Mouse (Mus musculus) adrenal gland, postnatal 10 days (tissue): Measurements from ENCODE around the gene Olfr943. TPM values are rescaled to one million over a fixed set of nuclear protein-coding genes. Genes with fewer than 3 reads are reported as not detected.

Experiments used
- DNase-seq: peaks from one replicate; pipeline ENCODE4 v3.0.0; 2021; ENCODE audit warnings: mixed read lengths
- long read RNA-seq, 2 experiments: library from polyadenylated mRNA; stranded (forward); transcript quantifications; one replicate each; pipeline ENCODE4 v2.0.0; 2021
- total RNA-seq, 2 experiments: library from RNA; stranded (reverse); gene quantifications; 2 replicates each; pipeline ENCODE4 v1.2.3; 2021

Olfr943 gene
- total RNA-seq = not detected
- long read RNA-seq, experiment 1, partial matches to known transcripts = 0 of 1 reads
- long read RNA-seq, experiment 1, other reads (novel, unspliced or antisense) = 1 of 1 reads
- long read RNA-seq, experiment 2 = 0 reads

- DNase-seq = no peak
These were observed at the start of gene Olfr943 for GRCm38 (mm10) chr9:39166004-39166403. TSS of gene Olfr943 (plus strand) at chr9:39166304.

DNA sequence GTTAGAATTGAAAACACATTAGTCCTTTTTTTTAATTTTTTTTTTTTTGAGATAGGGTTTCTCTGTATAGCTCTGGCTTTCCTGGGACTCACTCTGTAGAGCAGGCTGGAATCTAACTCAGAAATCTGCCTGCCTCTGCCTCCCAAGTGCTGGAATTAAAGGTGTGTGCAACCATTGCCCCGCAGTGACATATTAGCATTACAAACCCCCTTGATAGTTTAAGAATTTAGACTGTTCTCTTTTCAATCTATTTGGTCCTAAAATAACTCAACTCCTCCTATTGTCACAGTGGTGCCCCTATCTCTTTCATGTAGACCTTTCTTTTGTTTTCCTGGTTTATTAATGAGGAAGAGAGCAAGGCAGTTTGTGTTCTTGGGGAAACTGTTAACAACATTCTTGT lies 38.8 kb upstream of the Olfr943 start:
- DNase-seq = no peak

DNA sequence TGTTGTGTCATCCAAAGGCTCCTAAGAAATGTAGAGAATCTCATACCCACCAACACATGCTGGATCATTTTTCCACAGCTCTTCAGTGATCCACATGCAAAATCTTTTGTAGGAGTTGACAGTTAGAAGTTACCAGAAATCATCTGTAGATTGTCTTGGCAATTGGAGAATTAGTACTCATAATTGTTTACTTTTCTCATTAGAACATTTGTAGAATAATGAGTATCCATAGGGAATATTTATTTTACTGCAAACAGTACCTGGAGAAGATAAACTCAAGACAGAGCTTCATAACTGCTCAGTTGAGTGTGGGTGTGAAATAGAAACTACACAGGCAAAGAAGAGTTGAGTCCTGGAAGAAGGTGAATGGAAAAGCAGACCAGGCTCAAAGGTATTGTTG lies 38.3 kb upstream of the Olfr943 start, which contains the start of gene Olfr27:
Gene Olfr27, plus strand, starts transcription at position 301 of the 400 bp plus-strand sequence.
- no peak for DNase-seq

- DNase-seq = no peak
These were observed 13.7 kb upstream of the Olfr943 start for GRCm38 (mm10) chr9:39152401-39152800.

GRCm38 (mm10) chr9:39201620-39202019 lies 35.5 kb downstream of the Olfr943 start, which contains the start of gene Olfr944:
TSS of gene Olfr944 (plus strand) at chr9:39201920.
- no peak for DNase-seq

Other genes starting within 250 kb of the Olfr943 start
- gene Olfr930, start 236.5 kb upstream of the Olfr943 start, total RNA-seq = not detected
- gene Olfr933, start 194.0 kb upstream of the Olfr943 start, total RNA-seq = under 1 TPM in 1 of 2 experiments, not detected in 1; 0.09 TPM
- gene Olfr934, start 178.0 kb upstream of the Olfr943 start, total RNA-seq = not detected
- not detected for gene Olfr935, start 166.6 kb upstream of the Olfr943 start, total RNA-seq
- gene Olfr146, start 142.9 kb upstream of the Olfr943 start, total RNA-seq = not detected
- gene Olfr937, start 101.4 kb upstream of the Olfr943 start, total RNA-seq = not detected
- not detected for gene Olfr938, start 87.4 kb upstream of the Olfr943 start, total RNA-seq
- gene Olfr27, start 38.2 kb upstream of the Olfr943 start, total RNA-seq = not detected
- gene Olfr944, start 35.6 kb downstream of the Olfr943 start, total RNA-seq = not detected
- gene Olfr1537, start 83.7 kb downstream of the Olfr943 start, total RNA-seq = not detected
- not detected for gene Olfr945, start 110.5 kb downstream of the Olfr943 start, total RNA-seq
- not detected for gene Olfr948, start 159.7 kb downstream of the Olfr943 start, total RNA-seq
- not detected for gene Olfr951, start 221.1 kb downstream of the Olfr943 start, total RNA-seq